Mouse (Mus musculus): Measurements from ENCODE around the gene Ap5z1. TPM values are rescaled to one million over a fixed set of nuclear protein-coding genes. Genes with fewer than 3 reads are reported as not detected.

The Ap5z1 gene
- total and polyA plus RNA-seq, 3 experiments: 11.5 to 37.7 (median 14.1) TPM

GRCm38 (mm10) chr5:142495321-142496096 is 31.8 kb downstream of the Ap5z1 start:
- ATAC-seq (ENCODE audit: extremely low read depth, insufficient number of reproducible peaks, low FRiP score, poor library complexity, severe bottlenecking) (no peak), DNase-seq (ENCODE audit: low spot score) (no peak)
- no peaks in the 10 kb centered on the region for H3K36me3 ChIP-seq (replicated peaks)
- no peaks in the 10 kb centered on the region for H3K9me3 ChIP-seq (replicated peaks)
- TF ChIP-seq TAL1 (conservative IDR thresholded peaks at IDR 0.05; ENCODE audit: low read depth, low read length) (no peak), CTCF (IDR thresholded peaks at IDR 0.05; ENCODE audit: low read depth, low read length) (no peak), POLR2AphosphoS5 (IDR thresholded peaks at IDR 0.05; ENCODE audit: insufficient replicate concordance, low read depth, low read length) (no peak), GATA1 (IDR thresholded peaks at IDR 0.05; ENCODE audit: borderline replicate concordance, low read length) (no peak), GATA2 (IDR thresholded peaks at IDR 0.05; ENCODE audit: borderline replicate concordance, low read depth, low read length) (no peak)
- peaks cover 47% of the 10 kb centered on the region for H3K27me3 ChIP-seq (ENCODE audit: insufficient read depth, low read length)
- no peaks in the 10 kb centered on the region for H3K4me1 ChIP-seq (ENCODE audit: insufficient read depth, low read depth, low read length)
- no peak overlapping the region; the same call in 1 of the 2 replicates for H3K4me3 ChIP-seq (ENCODE audit: low read depth, low read length)

GRCm38 (mm10) chr5:142498964-142499363 is 35.2 kb downstream of the Ap5z1 start:
- Histone ChIP-seq H3K27me3 (ENCODE audit: insufficient read depth, low read length) (peaks cover 48% of the 10 kb centered on the region), H3K9me3 (replicated peaks) (no peaks in the 10 kb centered on the region), H3K4me3 (ENCODE audit: low read depth, low read length) (no peak overlapping the region), H3K4me1 (ENCODE audit: insufficient read depth, low read depth, low read length) (no peaks in the 10 kb centered on the region), H3K36me3 (replicated peaks) (no peaks in the 10 kb centered on the region)
- peak; percentile 17 for DNase-seq (ENCODE audit: low spot score)
- ATAC-seq (ENCODE audit: extremely low read depth, insufficient number of reproducible peaks, low FRiP score, poor library complexity, severe bottlenecking): no peak
- TF ChIP-seq GATA2 (IDR thresholded peaks at IDR 0.05; ENCODE audit: borderline replicate concordance, low read depth, low read length): no peak
- no peak for TF ChIP-seq GATA1 (IDR thresholded peaks at IDR 0.05; ENCODE audit: borderline replicate concordance, low read length)
- TF ChIP-seq TAL1 (conservative IDR thresholded peaks at IDR 0.05; ENCODE audit: low read depth, low read length): no peak
- peak; percentile 14; the same call in 1 of the 2 replicates for TF ChIP-seq CTCF (IDR thresholded peaks at IDR 0.05; ENCODE audit: low read depth, low read length)

- H3K36me3 ChIP-seq (replicated peaks): no peaks in the 10 kb centered on the region
- H3K9me3 ChIP-seq (replicated peaks): no peaks in the 10 kb centered on the region
- DNase-seq (ENCODE audit: low spot score): no peak
- TF ChIP-seq TAL1 (conservative IDR thresholded peaks at IDR 0.05; ENCODE audit: low read depth, low read length) (no peak), CTCF (IDR thresholded peaks at IDR 0.05; ENCODE audit: low read depth, low read length) (no peak), GATA1 (IDR thresholded peaks at IDR 0.05; ENCODE audit: borderline replicate concordance, low read length) (no peak), POLR2AphosphoS5 (IDR thresholded peaks at IDR 0.05; ENCODE audit: insufficient replicate concordance, low read depth, low read length) (no peak), GATA2 (IDR thresholded peaks at IDR 0.05; ENCODE audit: borderline replicate concordance, low read depth, low read length) (no peak)
- H3K4me1 ChIP-seq (ENCODE audit: insufficient read depth, low read depth, low read length): no peaks in the 10 kb centered on the region
- ATAC-seq (ENCODE audit: extremely low read depth, insufficient number of reproducible peaks, low FRiP score, poor library complexity, severe bottlenecking): no peak
- H3K4me3 ChIP-seq (ENCODE audit: low read depth, low read length): no peak overlapping the region
- peaks cover 39% of the 10 kb centered on the region for H3K27me3 ChIP-seq (ENCODE audit: insufficient read depth, low read length)
Observed at GRCm38 (mm10) chr5:142500918-142501317, 37.2 kb downstream of the Ap5z1 start.

GRCm38 (mm10) chr5:142502414-142502813 is 38.7 kb downstream of the Ap5z1 start:
- peak; percentile 72 for DNase-seq (ENCODE audit: low spot score)
- Histone ChIP-seq H3K9me3 (replicated peaks) (no peaks in the 10 kb centered on the region), H3K27me3 (ENCODE audit: insufficient read depth, low read length) (peaks cover 39% of the 10 kb centered on the region), H3K4me3 (ENCODE audit: low read depth, low read length) (no peak overlapping the region), H3K4me1 (ENCODE audit: insufficient read depth, low read depth, low read length) (no peaks in the 10 kb centered on the region), H3K36me3 (replicated peaks) (no peaks in the 10 kb centered on the region)
- peak; percentile 42; the same call in 1 of the 2 replicates for ATAC-seq (ENCODE audit: extremely low read depth, insufficient number of reproducible peaks, low FRiP score, poor library complexity, severe bottlenecking)
- TF ChIP-seq POLR2AphosphoS5 (IDR thresholded peaks at IDR 0.05; ENCODE audit: insufficient replicate concordance, low read depth, low read length) (no peak), CTCF (IDR thresholded peaks at IDR 0.05; ENCODE audit: low read depth, low read length) (peak; percentile 38; the same call in 1 of the 2 replicates), GATA2 (IDR thresholded peaks at IDR 0.05; ENCODE audit: borderline replicate concordance, low read depth, low read length) (no peak)

GRCm38 (mm10) chr5:142504175-142504574 is 40.4 kb downstream of the Ap5z1 start:
- ATAC-seq (ENCODE audit: extremely low read depth, insufficient number of reproducible peaks, low FRiP score, poor library complexity, severe bottlenecking): no peak
- H3K36me3 ChIP-seq (replicated peaks): no peaks in the 10 kb centered on the region
- H3K4me3 ChIP-seq (ENCODE audit: low read depth, low read length): no peak overlapping the region
- H3K9me3 ChIP-seq (replicated peaks): no peaks in the 10 kb centered on the region
- no peaks in the 10 kb centered on the region for H3K4me1 ChIP-seq (ENCODE audit: insufficient read depth, low read depth, low read length)
- DNase-seq (ENCODE audit: low spot score): no peak
- TF ChIP-seq CTCF (IDR thresholded peaks at IDR 0.05; ENCODE audit: low read depth, low read length) (no peak), POLR2AphosphoS5 (IDR thresholded peaks at IDR 0.05; ENCODE audit: insufficient replicate concordance, low read depth, low read length) (no peak), TAL1 (conservative IDR thresholded peaks at IDR 0.05; ENCODE audit: low read depth, low read length) (no peak), GATA1 (IDR thresholded peaks at IDR 0.05; ENCODE audit: borderline replicate concordance, low read length) (no peak)
- H3K27me3 ChIP-seq (ENCODE audit: insufficient read depth, low read length): peaks cover 39% of the 10 kb centered on the region

- Histone ChIP-seq H3K36me3 (replicated peaks) (no peaks in the 10 kb centered on the region), H3K9me3 (replicated peaks) (no peaks in the 10 kb centered on the region), H3K4me3 (ENCODE audit: low read depth, low read length) (no peak overlapping the region), H3K4me1 (ENCODE audit: insufficient read depth, low read depth, low read length) (no peaks in the 10 kb centered on the region), H3K27me3 (ENCODE audit: insufficient read depth, low read length) (peaks cover 38% of the 10 kb centered on the region)
- no peak for DNase-seq (ENCODE audit: low spot score)
- no peak for TF ChIP-seq GATA2 (IDR thresholded peaks at IDR 0.05; ENCODE audit: borderline replicate concordance, low read depth, low read length)
- TF ChIP-seq POLR2AphosphoS5 (IDR thresholded peaks at IDR 0.05; ENCODE audit: insufficient replicate concordance, low read depth, low read length): no peak
- TF ChIP-seq TAL1 (conservative IDR thresholded peaks at IDR 0.05; ENCODE audit: low read depth, low read length): no peak
- ATAC-seq (ENCODE audit: extremely low read depth, insufficient number of reproducible peaks, low FRiP score, poor library complexity, severe bottlenecking): no peak
Observed at GRCm38 (mm10) chr5:142505695-142506423, 42.1 kb downstream of the Ap5z1 start.
